Mouse (Mus musculus) testis, adult 2 months (tissue): ENCODE data around the gene Clec4g.

Source experiments
- CTCF ChIP-seq: fragments of 200-500 bp; IDR thresholded peaks from 2 replicates; pipeline ENCODE4 v1.5.1; 2012; ENCODE audit warnings: low read depth, mild to moderate bottlenecking, inconsistent platforms, low read length, moderate library complexity; ENCODE audit not compliant: control insufficient read depth, insufficient read depth, insufficient replicate concordance
- POLR2A ChIP-seq: fragments of 200-500 bp; IDR thresholded peaks from 2 replicates; pipeline ENCODE4 v1.6.1; 2012; ENCODE audit warnings: low read depth, mild to moderate bottlenecking, inconsistent platforms, low read length, moderate library complexity; ENCODE audit not compliant: control insufficient read depth

DNA sequence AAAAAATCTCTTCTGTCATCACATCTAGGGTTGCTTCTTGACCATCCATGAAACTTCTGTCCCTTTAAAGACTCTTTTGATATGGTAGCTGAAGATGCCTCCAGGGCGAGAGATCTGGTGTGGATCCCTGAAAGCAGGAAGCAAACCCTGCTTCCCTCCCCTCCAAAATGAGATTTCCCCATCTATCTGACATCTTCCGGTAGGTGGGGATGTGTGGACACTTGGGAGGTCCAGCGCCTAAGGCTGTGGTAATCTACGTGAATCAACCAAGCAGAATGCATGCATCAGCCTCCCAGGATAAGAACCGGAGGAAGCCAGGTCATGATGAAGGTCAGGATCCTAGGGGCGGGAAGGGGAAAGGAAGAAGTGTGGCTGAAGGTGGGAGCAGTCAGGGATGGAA is 54.9 kb downstream of the Clec4g start, which contains the start of gene Mcemp1:
- TF ChIP-seq POLR2A (no peak), CTCF (no peak)
